Mouse (Mus musculus): Measurements from ENCODE around the gene Mrtfa. TPM values are rescaled to one million over a fixed set of nuclear protein-coding genes. Genes with fewer than 3 reads are reported as not detected.

Mrtfa gene
- polyA plus RNA-seq, 1 experiment from 2014 or later, result 25.0 TPM

- Histone ChIP-seq H3K36me3 (replicated peaks) (peaks cover 84% of the 10 kb centered on the region), H3K4me3 (no peak overlapping the region), H3K27ac (replicated peaks) (no peak overlapping the region), H3K9me3 (no peaks in the 10 kb centered on the region), H3K27me3 (replicated peaks; ENCODE audit: low read depth, poor library complexity, severe bottlenecking) (no peaks in the 10 kb centered on the region), H3K4me1 (0 out of 2 replicates have a peak, but pooled peaks cover 10% of the 10 kb centered on the region)
- DNase-seq (ENCODE audit: low spot score), result no peak
- 89% methylated on average over 7 of the region's 7 CpGs for WGBS
Observed at GRCm38 (mm10) chr15:81010114-81010513, 180.4 kb downstream of the Mrtfa start.

GRCm38 (mm10) chr15:81008689-81009123 lies 181.9 kb downstream of the Mrtfa start:
- H3K4me1 ChIP-seq, result 0 out of 2 replicates have a peak, but pooled peaks cover 10% of the 10 kb centered on the region
- DNase-seq (ENCODE audit: low spot score), result no peak
- 65% methylated on average over 10 of the region's 10 CpGs for WGBS
- H3K9me3 ChIP-seq, result no peaks in the 10 kb centered on the region
- no peak overlapping the region for H3K4me3 ChIP-seq
- H3K27ac ChIP-seq (replicated peaks), result no peak overlapping the region
- H3K36me3 ChIP-seq (replicated peaks), result peaks cover 77% of the 10 kb centered on the region
- H3K27me3 ChIP-seq (replicated peaks; ENCODE audit: low read depth, poor library complexity, severe bottlenecking), result no peaks in the 10 kb centered on the region

- Histone ChIP-seq H3K27me3 (replicated peaks; ENCODE audit: low read depth, poor library complexity, severe bottlenecking) (no peaks in the 10 kb centered on the region), H3K9me3 (no peaks in the 10 kb centered on the region), H3K36me3 (replicated peaks) (peaks cover 76% of the 10 kb centered on the region), H3K4me1 (0 out of 2 replicates have a peak, but pooled peaks cover 8% of the 10 kb centered on the region), H3K27ac (replicated peaks) (no peak overlapping the region), H3K4me3 (no peak overlapping the region)
- no peak for DNase-seq (ENCODE audit: low spot score)
- 89% methylated on average over 8 of the region's 8 CpGs for WGBS
Observed at GRCm38 (mm10) chr15:81007905-81008304, 182.7 kb downstream of the Mrtfa start.

GRCm38 (mm10) chr15:81007339-81007738 lies 183.2 kb downstream of the Mrtfa start:
- H3K4me3 ChIP-seq, result no peak overlapping the region
- no peaks in the 10 kb centered on the region for H3K9me3 ChIP-seq
- no peak for DNase-seq (ENCODE audit: low spot score)
- WGBS, result 95% methylated on average over 9 of the region's 9 CpGs
- H3K27ac ChIP-seq (replicated peaks), result no peak overlapping the region
- H3K27me3 ChIP-seq (replicated peaks; ENCODE audit: low read depth, poor library complexity, severe bottlenecking), result no peaks in the 10 kb centered on the region
- peaks cover 75% of the 10 kb centered on the region for H3K36me3 ChIP-seq (replicated peaks)
- H3K4me1 ChIP-seq, result 0 out of 2 replicates have a peak, but pooled peaks cover 8% of the 10 kb centered on the region

- H3K4me1 ChIP-seq, result 0 out of 2 replicates have a peak, but pooled peaks cover 8% of the 10 kb centered on the region
- H3K36me3 ChIP-seq (replicated peaks), result peaks cover 64% of the 10 kb centered on the region
- no peak overlapping the region for H3K4me3 ChIP-seq
- no peak for DNase-seq (ENCODE audit: low spot score)
- 0 out of 2 replicates have a peak overlapping the region, but pooled peaks have one; percentile 10 for H3K27ac ChIP-seq (replicated peaks)
- H3K9me3 ChIP-seq, result no peaks in the 10 kb centered on the region
- 85% methylated on average over 10 of the region's 10 CpGs for WGBS
- H3K27me3 ChIP-seq (replicated peaks; ENCODE audit: low read depth, poor library complexity, severe bottlenecking), result no peaks in the 10 kb centered on the region
Observed at GRCm38 (mm10) chr15:81006127-81006735, 184.3 kb downstream of the Mrtfa start.

- Histone ChIP-seq H3K27ac (replicated peaks) (peak overlapping the region; percentile 51), H3K27me3 (replicated peaks; ENCODE audit: low read depth, poor library complexity, severe bottlenecking) (no peaks in the 10 kb centered on the region), H3K9me3 (no peaks in the 10 kb centered on the region), H3K36me3 (replicated peaks) (peaks cover 17% of the 10 kb centered on the region), H3K4me3 (no peak overlapping the region), H3K4me1 (peaks cover 11% of the 10 kb centered on the region)
- no peak for DNase-seq (ENCODE audit: low spot score)
- WGBS, result 36% methylated on average over 3 of the region's 4 CpGs
Observed at GRCm38 (mm10) chr15:81000419-81001138, 190.0 kb downstream of the Mrtfa start.

- WGBS, result 75% methylated on average over 1 of the region's 1 CpGs
Observed at GRCm38 (mm10) chr15:80997077-80997476, 193.5 kb downstream of the Mrtfa start.

GRCm38 (mm10) chr15:80996090-80996835 lies 194.3 kb downstream of the Mrtfa start:
- DNase-seq (ENCODE audit: low spot score), result no peak
- Histone ChIP-seq H3K9me3 (no peaks in the 10 kb centered on the region), H3K27me3 (replicated peaks; ENCODE audit: low read depth, poor library complexity, severe bottlenecking) (no peaks in the 10 kb centered on the region), H3K27ac (replicated peaks) (no peak overlapping the region), H3K36me3 (replicated peaks) (no peaks in the 10 kb centered on the region), H3K4me3 (no peak overlapping the region), H3K4me1 (peaks cover 11% of the 10 kb centered on the region)
- 84% methylated on average over 6 of the region's 6 CpGs for WGBS

More at GRCm38 (mm10) chr15:80997077-80997476, 193.5 kb downstream of the Mrtfa start:
- Histone ChIP-seq H3K36me3 (replicated peaks) (no peaks in the 10 kb centered on the region), H3K9me3 (no peaks in the 10 kb centered on the region), H3K4me1 (peaks cover 11% of the 10 kb centered on the region), H3K27ac (replicated peaks) (no peak overlapping the region), H3K4me3 (no peak overlapping the region), H3K27me3 (replicated peaks; ENCODE audit: low read depth, poor library complexity, severe bottlenecking) (no peaks in the 10 kb centered on the region)
- DNase-seq (ENCODE audit: low spot score), result no peak

GRCm38 (mm10) chr15:80994959-80995358 lies 195.6 kb downstream of the Mrtfa start:
- no peak overlapping the region for H3K4me3 ChIP-seq
- no peak overlapping the region for H3K27ac ChIP-seq (replicated peaks)
- no peaks in the 10 kb centered on the region for H3K27me3 ChIP-seq (replicated peaks; ENCODE audit: low read depth, poor library complexity, severe bottlenecking)
- H3K36me3 ChIP-seq (replicated peaks), result no peaks in the 10 kb centered on the region
- 91% methylated on average over 5 of the region's 5 CpGs for WGBS
- DNase-seq (ENCODE audit: low spot score), result no peak
- no peaks in the 10 kb centered on the region for H3K9me3 ChIP-seq
- peaks cover 4% of the 10 kb centered on the region; the same call in 1 of the 2 replicates for H3K4me1 ChIP-seq

- H3K4me3 ChIP-seq, result no peak overlapping the region
- H3K36me3 ChIP-seq (replicated peaks), result no peaks in the 10 kb centered on the region
- H3K27ac ChIP-seq (replicated peaks), result no peak overlapping the region
- DNase-seq (ENCODE audit: low spot score), result no peak
- H3K4me1 ChIP-seq, result no peaks in the 10 kb centered on the region
- no peaks in the 10 kb centered on the region for H3K27me3 ChIP-seq (replicated peaks; ENCODE audit: low read depth, poor library complexity, severe bottlenecking)
- no peaks in the 10 kb centered on the region for H3K9me3 ChIP-seq
- 76% methylated on average over 3 of the region's 3 CpGs for WGBS
Observed at GRCm38 (mm10) chr15:80989712-80990111, 200.8 kb downstream of the Mrtfa start.

- no peaks in the 10 kb centered on the region for H3K9me3 ChIP-seq
- H3K27me3 ChIP-seq (replicated peaks; ENCODE audit: low read depth, poor library complexity, severe bottlenecking), result no peaks in the 10 kb centered on the region
- no peak overlapping the region for H3K27ac ChIP-seq (replicated peaks)
- no peaks in the 10 kb centered on the region for H3K36me3 ChIP-seq (replicated peaks)
- 49% methylated on average over 1 of the region's 1 CpGs for WGBS
- H3K4me1 ChIP-seq, result no peaks in the 10 kb centered on the region
- DNase-seq (ENCODE audit: low spot score), result no peak
- no peak overlapping the region for H3K4me3 ChIP-seq
Observed at GRCm38 (mm10) chr15:80988331-80988730, 202.2 kb downstream of the Mrtfa start.

GRCm38 (mm10) chr15:80983264-80983663 lies 207.3 kb downstream of the Mrtfa start:
- no peaks in the 10 kb centered on the region for H3K9me3 ChIP-seq
- H3K36me3 ChIP-seq (replicated peaks), result no peaks in the 10 kb centered on the region
- no peak overlapping the region for H3K27ac ChIP-seq (replicated peaks)
- peaks cover 5% of the 10 kb centered on the region for H3K4me1 ChIP-seq
- no peak overlapping the region for H3K4me3 ChIP-seq
- DNase-seq (ENCODE audit: low spot score), result no peak
- no peaks in the 10 kb centered on the region for H3K27me3 ChIP-seq (replicated peaks; ENCODE audit: low read depth, poor library complexity, severe bottlenecking)
- WGBS, result 91% methylated on average over 2 of the region's 2 CpGs

All from embryonic facial prominence, embryonic 10.5 days (tissue).